Mouse (Mus musculus) left cerebral cortex, postnatal 14 days (tissue): Measurements from ENCODE around the gene Cst8. TPM values are rescaled to one million over a fixed set of nuclear protein-coding genes. Genes with fewer than 3 reads are reported as not detected.

ENCODE experiments used
- total RNA-seq, 2 experiments: library from RNA; stranded (reverse); gene quantifications; 2 replicates each; pipeline ENCODE4 v1.2.3; 2021

Cst8 gene
- total RNA-seq, 2 experiments from 2014 or later: not detected

Other genes with a start within 250 kb of the Cst8 start
- gene Nxt1, start 126.2 kb upstream of the Cst8 start, total RNA-seq: 10 to 100 TPM; 11.6 to 11.7 TPM
- 10 to 100 TPM; 25.9 to 26.7 TPM for gene Gzf1, start 117.8 kb upstream of the Cst8 start, total RNA-seq
- gene Napb, start 66.3 kb upstream of the Cst8 start, total RNA-seq: 100 to 1,000 TPM; 286 to 309 TPM
- not detected for gene Cstl1, start 48.4 kb upstream of the Cst8 start, total RNA-seq
- not detected for gene Cst11, start 27.3 kb upstream of the Cst8 start, total RNA-seq
- gene 8030411F24Rik, start 16.8 kb upstream of the Cst8 start, total RNA-seq: not detected
- under 1 TPM in 1 of 2 experiments, not detected in 1; 0.70 TPM for gene Cst12, start 9.4 kb upstream of the Cst8 start, total RNA-seq
- gene Cst13, start 21.3 kb downstream of the Cst8 start, total RNA-seq: not detected
- gene Cst9, start 36.4 kb downstream of the Cst8 start, total RNA-seq: not detected
- not detected for gene 9230104L09Rik, start 66.3 kb downstream of the Cst8 start, total RNA-seq
- 1,000 to 10,000 TPM; 1,971 to 2,132 TPM for gene Cst3, start 76.9 kb downstream of the Cst8 start, total RNA-seq
- not detected for gene Gm1330, start 204.5 kb downstream of the Cst8 start, total RNA-seq
- gene Gm10750, start 218.5 kb downstream of the Cst8 start, total RNA-seq: not detected